Mouse (Mus musculus) embryonic facial prominence, embryonic 13.5 days (tissue): ENCODE measurements around the gene Slc17a2. TPM values are rescaled to one million over a fixed set of nuclear protein-coding genes. Genes with fewer than 3 reads are reported as not detected.

Source experiments
- ATAC-seq: fragments of 200-750 bp; cut with Nextera tagmentation; 2 replicates; pipeline ENCODE4 v1.8.0; 2017; ENCODE audit warnings: low read depth; ENCODE audit not compliant: insufficient number of reproducible peaks, insufficient read depth, low FRiP score, low TSS enrichment
- H3K27ac ChIP-seq: fragments of 300-500 bp; sonication (generic); 2 replicates; pipeline ENCODE4 v1.5.1; 2015; ENCODE audit warnings: moderate library complexity, mild to moderate bottlenecking, inconsistent platforms
- H3K27me3 ChIP-seq: fragments of 300-500 bp; sonication (generic); 2 replicates; pipeline ENCODE4 v1.6.1; 2015; ENCODE audit warnings: mild to moderate bottlenecking, inconsistent platforms
- H3K36me3 ChIP-seq: fragments of 300-500 bp; sonication (generic); 2 replicates; pipeline ENCODE4 v1.6.1; 2015; ENCODE audit warnings: mild to moderate bottlenecking, inconsistent platforms
- H3K4me1 ChIP-seq: fragments of 300-500 bp; sonication (generic); 2 replicates; pipeline ENCODE4 v1.6.1; 2015; ENCODE audit warnings: inconsistent platforms
- H3K4me2 ChIP-seq: fragments of 300-500 bp; sonication (generic); 2 replicates; pipeline ENCODE4 v1.6.1; 2015; ENCODE audit warnings: moderate library complexity, mild to moderate bottlenecking, inconsistent platforms
- H3K4me3 ChIP-seq: fragments of 300-500 bp; sonication (generic); 2 replicates; pipeline ENCODE4 v1.5.1; 2015; ENCODE audit warnings: mild to moderate bottlenecking, inconsistent platforms
- H3K9ac ChIP-seq: fragments of 300-500 bp; sonication (generic); 2 replicates; pipeline ENCODE4 v1.6.1; 2015; ENCODE audit warnings: mild to moderate bottlenecking, inconsistent platforms
- H3K9me3 ChIP-seq: fragments of 300-500 bp; sonication (generic); 2 replicates; pipeline ENCODE4 v1.6.1; 2016; ENCODE audit warnings: inconsistent platforms
- WGBS: fragments of 180-500 bp; shearing (Covaris S2); methylation state at CpG from one replicate; pipeline ENCODE4 v1.1.7; 2015; ENCODE audit warnings: mixed read lengths; 5-methylcytosine and 5-hydroxymethylcytosine counted together
- polyA plus RNA-seq: library from polyadenylated mRNA; unstranded; fragments of >200 nt; fragmentation: Nextera tagmentation; extraction: Ambion mirVana; gene quantifications from 2 replicates; pipeline ENCODE4 v1.2.1, GENCODE M21; 2015

Gene Slc17a2
- polyA plus RNA-seq, 1 experiment from 2014 or later = not detected

GRCm38 (mm10) chr13:23816148-23816547 lies 9.4 kb downstream of the Slc17a2 start:
- Histone ChIP-seq H3K27ac (no peak overlapping the region), H3K27me3 (no peaks in the 10 kb centered on the region), H3K4me1 (no peaks in the 10 kb centered on the region), H3K9ac (no peak overlapping the region), H3K9me3 (no peaks in the 10 kb centered on the region), H3K4me2 (no peak overlapping the region), H3K36me3 (no peaks in the 10 kb centered on the region), H3K4me3 (no peak overlapping the region)
- no peak for ATAC-seq
- 73% methylated on average over 2 of the region's 2 CpGs for WGBS

- Histone ChIP-seq H3K4me1 (no peaks in the 10 kb centered on the region), H3K9ac (no peak overlapping the region), H3K36me3 (no peaks in the 10 kb centered on the region), H3K4me3 (no peak overlapping the region), H3K9me3 (no peaks in the 10 kb centered on the region), H3K27me3 (no peaks in the 10 kb centered on the region), H3K4me2 (no peak overlapping the region), H3K27ac (no peak overlapping the region)
- no peak for ATAC-seq
- 62% methylated on average over 4 of the region's 4 CpGs for WGBS
Observed at GRCm38 (mm10) chr13:23820179-23820940, 13.6 kb downstream of the Slc17a2 start.

GRCm38 (mm10) chr13:23822213-23822612 lies 15.4 kb downstream of the Slc17a2 start:
- Histone ChIP-seq H3K4me1 (no peaks in the 10 kb centered on the region), H3K27ac (no peak overlapping the region), H3K9me3 (no peaks in the 10 kb centered on the region), H3K36me3 (no peaks in the 10 kb centered on the region), H3K9ac (no peak overlapping the region), H3K27me3 (no peaks in the 10 kb centered on the region), H3K4me3 (no peak overlapping the region), H3K4me2 (no peak overlapping the region)
- whole genome bisulfite sequencing = 87% methylated on average over 3 of the region's 3 CpGs
- ATAC-seq = no peak

GRCm38 (mm10) chr13:23826606-23827005 lies 19.8 kb downstream of the Slc17a2 start:
- ATAC-seq = no peak
- H3K27me3 ChIP-seq = no peaks in the 10 kb centered on the region
- H3K36me3 ChIP-seq = no peaks in the 10 kb centered on the region
- no peak overlapping the region for H3K4me2 ChIP-seq
- H3K9ac ChIP-seq = no peak overlapping the region
- no peak overlapping the region for H3K4me3 ChIP-seq
- H3K27ac ChIP-seq = no peak overlapping the region
- WGBS = 69% methylated on average over 3 of the region's 3 CpGs
- H3K9me3 ChIP-seq = no peaks in the 10 kb centered on the region
- no peaks in the 10 kb centered on the region for H3K4me1 ChIP-seq

GRCm38 (mm10) chr13:23833053-23833452 lies 26.3 kb downstream of the Slc17a2 start:
- no peaks in the 10 kb centered on the region for H3K27me3 ChIP-seq
- no peak overlapping the region for H3K4me3 ChIP-seq
- 12% methylated on average over 6 of the region's 6 CpGs for WGBS
- H3K36me3 ChIP-seq = no peaks in the 10 kb centered on the region
- no peak for ATAC-seq
- H3K4me1 ChIP-seq = no peaks in the 10 kb centered on the region
- no peak overlapping the region for H3K27ac ChIP-seq
- no peaks in the 10 kb centered on the region for H3K9me3 ChIP-seq
- no peak overlapping the region for H3K9ac ChIP-seq
- H3K4me2 ChIP-seq = no peak overlapping the region

- no peaks in the 10 kb centered on the region for H3K9me3 ChIP-seq
- ATAC-seq = no peak
- no peak overlapping the region for H3K4me3 ChIP-seq
- no peaks in the 10 kb centered on the region for H3K36me3 ChIP-seq
- no peaks in the 10 kb centered on the region for H3K4me1 ChIP-seq
- H3K27ac ChIP-seq = no peak overlapping the region
- H3K9ac ChIP-seq = no peak overlapping the region
- H3K27me3 ChIP-seq = no peaks in the 10 kb centered on the region
- H3K4me2 ChIP-seq = no peak overlapping the region
- WGBS = 82% methylated on average over 5 of the region's 5 CpGs
Observed at GRCm38 (mm10) chr13:23834836-23835235, 28.0 kb downstream of the Slc17a2 start.

GRCm38 (mm10) chr13:23836630-23837029 lies 29.8 kb downstream of the Slc17a2 start:
- no peak overlapping the region for H3K4me2 ChIP-seq
- no peak for ATAC-seq
- H3K9me3 ChIP-seq = no peaks in the 10 kb centered on the region
- 88% methylated on average over 5 of the region's 5 CpGs for WGBS
- no peak overlapping the region for H3K9ac ChIP-seq
- no peak overlapping the region for H3K4me3 ChIP-seq
- no peaks in the 10 kb centered on the region for H3K4me1 ChIP-seq
- H3K27ac ChIP-seq = no peak overlapping the region
- H3K36me3 ChIP-seq = no peaks in the 10 kb centered on the region
- H3K27me3 ChIP-seq = no peaks in the 10 kb centered on the region

GRCm38 (mm10) chr13:23839308-23839707 lies 32.5 kb downstream of the Slc17a2 start, which contains the start of gene Slc17a3:
TSS of gene Slc17a3 (plus strand) at chr13:23839434.
- Histone ChIP-seq H3K36me3 (no peaks in the 10 kb centered on the region), H3K27ac (no peak within 1 kb of the TSS), H3K9ac (no peak within 1 kb of the TSS), H3K4me3 (no peak within 1 kb of the TSS), H3K4me2 (no peak within 1 kb of the TSS), H3K9me3 (no peaks in the 10 kb centered on the region), H3K4me1 (no peaks in the 10 kb centered on the region), H3K27me3 (no peaks in the 10 kb centered on the region)
- no peak for ATAC-seq
- WGBS = 75% methylated on average over 2 of the region's 2 CpGs

GRCm38 (mm10) chr13:23845851-23846250 lies 39.1 kb downstream of the Slc17a2 start:
- Histone ChIP-seq H3K9ac (no peak overlapping the region), H3K27ac (no peak overlapping the region), H3K9me3 (no peaks in the 10 kb centered on the region), H3K27me3 (no peaks in the 10 kb centered on the region), H3K36me3 (no peaks in the 10 kb centered on the region), H3K4me3 (no peak overlapping the region), H3K4me2 (no peak overlapping the region), H3K4me1 (no peaks in the 10 kb centered on the region)
- no peak for ATAC-seq
- 41% methylated on average over 4 of the region's 4 CpGs for WGBS

- no peak overlapping the region for H3K4me3 ChIP-seq
- H3K9me3 ChIP-seq = no peaks in the 10 kb centered on the region
- H3K9ac ChIP-seq = no peak overlapping the region
- no peak for ATAC-seq
- H3K4me2 ChIP-seq = no peak overlapping the region
- WGBS = 75% methylated on average over 2 of the region's 2 CpGs
- H3K36me3 ChIP-seq = no peaks in the 10 kb centered on the region
- H3K27me3 ChIP-seq = no peaks in the 10 kb centered on the region
- H3K27ac ChIP-seq = no peak overlapping the region
- no peaks in the 10 kb centered on the region for H3K4me1 ChIP-seq
Observed at GRCm38 (mm10) chr13:23849299-23849698, 42.5 kb downstream of the Slc17a2 start.

- Histone ChIP-seq H3K9ac (no peak overlapping the region), H3K4me2 (no peak overlapping the region), H3K4me3 (no peak overlapping the region), H3K27me3 (no peaks in the 10 kb centered on the region), H3K9me3 (no peaks in the 10 kb centered on the region), H3K36me3 (no peaks in the 10 kb centered on the region), H3K27ac (no peak overlapping the region), H3K4me1 (no peaks in the 10 kb centered on the region)
- WGBS = 52% methylated on average over 3 of the region's 3 CpGs
- no peak for ATAC-seq
Observed at GRCm38 (mm10) chr13:23856401-23856800, 49.6 kb downstream of the Slc17a2 start.

- Histone ChIP-seq H3K9ac (no peak overlapping the region), H3K4me1 (peaks cover 5% of the 10 kb centered on the region; the same call in 1 of the 2 replicates), H3K9me3 (no peaks in the 10 kb centered on the region), H3K27me3 (no peaks in the 10 kb centered on the region), H3K4me2 (no peak overlapping the region), H3K36me3 (no peaks in the 10 kb centered on the region), H3K27ac (no peak overlapping the region), H3K4me3 (no peak overlapping the region)
- no peak for ATAC-seq
Observed at GRCm38 (mm10) chr13:23861815-23862214, 55.0 kb downstream of the Slc17a2 start.
